26 mouse cellular contexts compared by ENCODE assay signal in genomic region chr1:53321662-53322344, GRCm38 (mm10). TPM values are rescaled to one million over a fixed set of nuclear protein-coding genes. Genes with fewer than 3 reads are reported as not detected.
"Had no signal": no experiment of that assay in that cellular context is flagged by ENCODE, and none has a peak within 500 bp of the region (broad histone marks: within the 10 kb centered on the region; RNA-seq: fewer than 3 reads in every experiment).

No protein-coding gene starts in this region.

- DNase-seq: kidney, adult 18-20 months; kidney, adult 9 months; kidney, postnatal 14 days; kidney, postnatal 4 days; left cerebral cortex, postnatal 4 days; lung, adult 18-20 months; midbrain, embryonic 14.5 days; thymus, adult 2 months; thymus, postnatal 14 days; thymus, postnatal 4 days had no signal

- H3K9me3 ChIP-seq: limb, embryonic 12.5 days; limb, embryonic 15.5 days; megakaryocyte, embryonic 14.5 days had no signal

- H3K27me3 ChIP-seq: limb, embryonic 12.5 days; limb, embryonic 15.5 days; megakaryocyte, embryonic 14.5 days had no signal

- H3K27ac ChIP-seq: limb, embryonic 12.5 days; limb, embryonic 15.5 days; macrophage; stomach, postnatal 0 days had no signal

- H3K4me2 ChIP-seq: limb, embryonic 12.5 days; limb, embryonic 15.5 days; midbrain, embryonic 11.5 days had no signal

- H3K9ac ChIP-seq: limb, embryonic 12.5 days; limb, embryonic 15.5 days had no signal

- H3K4me1 ChIP-seq: limb, embryonic 12.5 days; limb, embryonic 15.5 days had no signal

- ATAC-seq: intestine, embryonic 16.5 days had no signal

- H3K4me3 ChIP-seq: limb, embryonic 12.5 days; limb, embryonic 15.5 days; megakaryocyte, embryonic 14.5 days had no signal

RNA-seq across cellular contexts. Expression of gene Gm28778, which starts 24.9 kb away (rescaled TPM):
- total RNA-seq: left cerebral cortex, postnatal 4 days; midbrain, postnatal 0 days had no signal
- polyA plus RNA-seq: intestine, embryonic 16.5 days; kidney, embryonic 16.5 days; limb, embryonic 12.5 days; limb, embryonic 15.5 days; lung, embryonic 16.5 days; macrophage; midbrain, embryonic 11.5 days; midbrain, embryonic 14.5 days; midbrain, postnatal 0 days; neural tube, embryonic 11.5 days; neural tube, embryonic 14.5 days; stomach, embryonic 14.5 days had no signal

RNA-seq across cellular contexts. Expression of gene Asdurf, which starts 30.6 kb away (rescaled TPM):
- total RNA-seq: layer of hippocampus, adult 18-20 months; left cerebral cortex, postnatal 14 days; left cerebral cortex, postnatal 4 days had no signal
- polyA plus RNA-seq: limb, embryonic 15.5 days; small intestine, adult 2 months; thymus, adult 2 months had no signal
